Mouse (Mus musculus): ENCODE measurements around the gene Hs1bp3. TPM values are rescaled to one million over a fixed set of nuclear protein-coding genes. Genes with fewer than 3 reads are reported as not detected.

Hs1bp3 gene
- 1 to 10 TPM; 4.0 to 7.8 TPM for polyA plus RNA-seq (2017; shearing (Covaris generic))

DNA sequence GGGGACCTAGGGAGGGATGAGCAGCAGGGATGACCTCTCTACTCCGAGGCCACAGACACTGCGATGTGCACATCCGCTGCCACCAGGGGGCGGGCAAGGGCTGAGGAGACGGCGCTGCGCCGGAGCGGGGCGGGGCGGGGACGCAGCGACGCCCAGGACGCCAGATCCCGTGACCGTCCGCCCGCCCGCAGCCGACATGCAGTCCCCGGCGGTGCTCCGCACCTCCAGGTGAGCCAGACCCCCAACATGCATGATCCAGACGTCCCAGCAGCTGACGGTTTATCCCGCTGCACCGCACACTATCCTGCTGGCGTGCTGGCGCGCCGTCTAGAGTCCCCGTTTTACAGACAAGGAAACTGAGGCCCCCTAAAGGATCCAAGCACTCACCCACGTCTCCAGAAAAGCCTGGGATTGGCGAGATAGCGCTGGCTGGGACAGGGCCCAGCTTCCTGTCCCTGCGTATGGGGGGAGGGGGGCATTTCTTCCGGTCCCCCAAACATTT is at the start of gene Hs1bp3:
Hs1bp3 (plus strand) TSS at position 163 of the 502 bp plus-strand sequence.

GRCm38 (mm10) chr12:8301841-8302431 is 11.3 kb upstream of the Hs1bp3 start, which contains the start of gene Gdf7:
Gene Gdf7, minus strand, starts transcription at chr12:8301954.

Other genes starting within 250 kb of the Hs1bp3 start
- 10 to 100 TPM; 77.5 to 81.0 TPM for gene Ldah, start 105.3 kb upstream of the Hs1bp3 start, polyA plus RNA-seq (2017; shearing (Covaris generic))
- under 1 TPM in 1 of 2 experiments, not detected in 1; 0.21 TPM for gene Gdf7, start 11.5 kb upstream of the Hs1bp3 start, polyA plus RNA-seq (2017; shearing (Covaris generic))
- gene Rhob, start 186.6 kb downstream of the Hs1bp3 start, polyA plus RNA-seq (2017; shearing (Covaris generic)) = 1 to 10 TPM; 1.9 to 5.7 TPM